Mouse (Mus musculus): ENCODE results near the gene Prrc2a.

Prrc2a gene

GRCm38 (mm10) chr17:35104754-35105153 lies 59.9 kb downstream of the Prrc2a start:
- no peak for DNase-seq (ENCODE audit: low spot score in 2 of 2)

GRCm38 (mm10) chr17:35104079-35104478 lies 60.6 kb downstream of the Prrc2a start:
- DNase-seq (ENCODE audit: low spot score in 2 of 2): no peak

GRCm38 (mm10) chr17:35103221-35103690 lies 61.4 kb downstream of the Prrc2a start:
- no peak for DNase-seq (ENCODE audit: low spot score in 2 of 2)

GRCm38 (mm10) chr17:35102299-35102698 lies 62.4 kb downstream of the Prrc2a start:
- no peak for DNase-seq (ENCODE audit: low spot score in 2 of 2)

- DNase-seq (ENCODE audit: low spot score in 2 of 2): no peak
These were observed 63.5 kb downstream of the Prrc2a start for GRCm38 (mm10) chr17:35101161-35101560.

GRCm38 (mm10) chr17:35100196-35100765 lies 64.4 kb downstream of the Prrc2a start:
- DNase-seq (ENCODE audit: low spot score in 2 of 2): no peak
